Mouse (Mus musculus): Measurements from ENCODE around the gene Gstp2.

DNA sequence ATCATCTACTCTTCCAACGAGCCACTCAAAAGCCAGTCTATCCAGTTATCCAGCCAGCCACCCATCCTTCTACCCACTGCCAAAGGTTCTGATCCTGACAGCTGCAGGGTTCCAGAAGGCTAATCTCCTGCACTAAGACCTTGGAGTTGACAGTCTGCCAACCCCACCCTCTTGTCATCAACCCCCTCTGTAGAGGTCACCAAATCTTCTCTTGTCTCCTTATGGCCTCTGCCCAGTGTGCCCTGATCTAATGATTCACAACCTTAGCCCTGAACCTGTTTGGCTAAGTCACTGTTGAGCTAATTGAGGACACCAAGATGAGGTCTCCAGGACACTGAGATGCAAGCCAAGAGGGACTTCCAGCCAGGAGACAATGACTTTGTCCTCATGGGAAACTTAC, 33.8 kb upstream of the Gstp2 start:
- TF ChIP-seq CTCF (IDR thresholded peaks at IDR 0.05; ENCODE audit: extremely low read depth, insufficient read depth, insufficient read length, insufficient replicate concordance), result no peak
- TF ChIP-seq POLR2A (IDR thresholded peaks at IDR 0.05; ENCODE audit: low read depth, low read length), result no peak
